Comparison of ENCODE assay signal across 15 mouse cellular contexts in the genomic region with DNA sequence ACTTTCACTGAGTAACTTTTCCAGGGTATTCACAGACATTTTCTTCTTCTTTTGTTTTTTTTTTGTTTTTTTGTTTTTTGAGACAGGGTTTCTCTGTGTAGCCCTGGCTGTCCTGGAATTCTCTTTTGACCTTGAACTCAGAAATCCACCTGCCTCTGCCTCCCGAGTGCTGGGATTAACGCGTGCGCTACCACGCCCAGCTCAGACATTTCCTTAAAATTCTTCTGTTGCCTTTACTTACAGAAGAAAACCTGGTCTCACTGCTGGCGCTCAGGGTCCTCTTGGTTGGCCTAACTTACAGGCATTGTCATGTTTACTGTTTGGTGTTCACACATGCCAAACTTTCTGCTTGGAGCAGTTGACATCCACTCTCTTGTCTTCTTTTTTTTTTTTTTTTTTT. TPM values are rescaled to one million over a fixed set of nuclear protein-coding genes. Genes with fewer than 3 reads are reported as not detected.
"Had no signal": no experiment of that assay in that cellular context is flagged by ENCODE, and none has a peak within 500 bp of the region (broad histone marks: within the 10 kb centered on the region; RNA-seq: fewer than 3 reads in every experiment).

No protein-coding gene starts in this region.

- H3K27me3 ChIP-seq: limb, embryonic 15.5 days; neural tube, embryonic 13.5 days; stomach, embryonic 15.5 days had no signal

- H3K9ac ChIP-seq: limb, embryonic 15.5 days; lung, embryonic 14.5 days; neural tube, embryonic 13.5 days; stomach, embryonic 15.5 days had no signal

- DNase-seq: kidney, adult 18-20 months; kidney, postnatal 10 days; kidney, postnatal 4 days; left cerebral cortex, postnatal 4 days; lung, embryonic 14.5 days; lung, postnatal 14 days; retina, postnatal 1 day; thymus, adult 2 months; thymus, postnatal 25 days had no signal

- H3K4me3 ChIP-seq: layer of hippocampus, adult 2 months; limb, embryonic 15.5 days; neural tube, embryonic 13.5 days; stomach, embryonic 15.5 days had no signal

- H3K27ac ChIP-seq: layer of hippocampus, adult 2 months; limb, embryonic 15.5 days; neural tube, embryonic 13.5 days; stomach, embryonic 15.5 days had no signal

- H3K9me3 ChIP-seq: limb, embryonic 15.5 days; neural tube, embryonic 13.5 days; stomach, embryonic 15.5 days had no signal

- ATAC-seq: midbrain, embryonic 16.5 days had no signal

- H3K4me2 ChIP-seq: limb, embryonic 15.5 days; lung, embryonic 14.5 days; midbrain, embryonic 11.5 days; neural tube, embryonic 13.5 days; stomach, embryonic 15.5 days had no signal

RNA-seq across cellular contexts. Expression of gene Hist2h2ab, which starts 44.4 kb away (rescaled TPM):
- polyA plus RNA-seq: limb, embryonic 15.5 days; lung, embryonic 14.5 days; midbrain, embryonic 16.5 days; stomach, embryonic 15.5 days had no signal
